Mouse (Mus musculus) heart, adult 2 months (tissue): ENCODE measurements around the gene Nup133.

ENCODE experiments used
- CTCF ChIP-seq: fragments of 200-600 bp; IDR thresholded peaks from 2 replicates; pipeline ENCODE4 v1.8.1; 2022; ENCODE audit warnings: antibody characterized with exemption, mild to moderate bottlenecking, moderate library complexity
- POLR2A ChIP-seq: fragments of 200-500 bp; IDR thresholded peaks from 2 replicates; pipeline ENCODE4 v1.6.1; 2011; ENCODE audit warnings: mild to moderate bottlenecking, low read depth, low read length, control low read depth; ENCODE audit not compliant: insufficient read depth

DNA sequence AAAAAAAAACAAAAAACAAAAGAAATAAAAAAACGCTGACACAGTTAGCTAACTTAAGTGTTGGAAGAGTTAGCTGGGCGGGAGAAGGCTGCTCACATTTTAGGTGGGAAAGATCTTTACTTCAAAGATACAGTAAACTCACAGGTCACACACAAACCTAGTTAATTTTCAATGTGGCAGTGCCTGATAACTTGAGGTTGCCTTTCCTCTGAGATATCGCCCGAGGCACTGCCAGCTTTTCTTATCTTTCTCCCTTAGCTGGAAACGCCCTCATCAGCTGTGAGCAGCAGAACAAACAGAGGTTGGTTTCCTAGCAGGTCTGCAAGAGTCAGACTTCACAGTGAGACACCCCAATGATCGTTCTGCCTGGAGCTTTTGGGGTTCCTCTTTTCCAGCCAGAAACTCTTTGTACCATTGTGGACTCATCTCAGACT, 39.6 kb upstream of the Nup133 start:
- TF ChIP-seq POLR2A = no peak
- TF ChIP-seq CTCF = no peak
